Mouse (Mus musculus) intestine, embryonic 16.5 days (tissue): ENCODE measurements around the gene Ctla4. TPM values are rescaled to one million over a fixed set of nuclear protein-coding genes. Genes with fewer than 3 reads are reported as not detected.

Experiments
- ATAC-seq: fragments of 200-750 bp; cut with Nextera tagmentation; 2 replicates; pipeline ENCODE4 v1.8.0; 2017; ENCODE audit warnings: moderate TSS enrichment, moderate library complexity
- H3K27ac ChIP-seq: fragments of 300-500 bp; sonication (generic); 2 replicates; pipeline ENCODE4 v1.5.1; 2014; ENCODE audit warnings: mild to moderate bottlenecking, low read length
- H3K27me3 ChIP-seq: fragments of 300-500 bp; sonication (generic); replicated peaks from 2 replicates; pipeline ENCODE4 v1.6.1; 2014; ENCODE audit warnings: low read length, control low read depth, mixed read lengths; ENCODE audit not compliant: control insufficient read depth, insufficient read depth
- H3K36me3 ChIP-seq: fragments of 300-500 bp; sonication (generic); 2 replicates; pipeline ENCODE4 v1.6.1; 2014; ENCODE audit warnings: low read length, control low read depth; ENCODE audit not compliant: control insufficient read depth, insufficient read depth
- H3K4me1 ChIP-seq: fragments of 300-500 bp; sonication (generic); 2 replicates; pipeline ENCODE4 v1.6.1; 2014; ENCODE audit warnings: low read length, control low read depth, mixed read lengths; ENCODE audit not compliant: control insufficient read depth, insufficient read depth
- H3K4me2 ChIP-seq: fragments of 300-500 bp; sonication (generic); 2 replicates; pipeline ENCODE4 v1.6.1; 2014; ENCODE audit warnings: low read depth, low read length, control low read depth
- H3K4me3 ChIP-seq: fragments of 300-500 bp; sonication (generic); 2 replicates; pipeline ENCODE4 v1.5.1; 2014; ENCODE audit warnings: mild to moderate bottlenecking, low read length
- H3K9ac ChIP-seq: fragments of 300-500 bp; sonication (generic); 2 replicates; pipeline ENCODE4 v1.6.1; 2014; ENCODE audit warnings: low read depth, low read length
- H3K9me3 ChIP-seq: fragments of 300-500 bp; sonication (generic); 2 replicates; pipeline ENCODE4 v1.6.1; 2016; ENCODE audit warnings: low read length, control low read depth; ENCODE audit not compliant: control insufficient read depth
- WGBS: fragments of 180-500 bp; shearing (Covaris S2); extraction: QIAGEN DNeasy Blood & Tissue Kit; methylation state at CpG from one replicate; pipeline ENCODE4 v1.1.7; 2014; 5-methylcytosine and 5-hydroxymethylcytosine counted together
- polyA plus RNA-seq: library from polyadenylated mRNA; unstranded; fragments of >200 nt; fragmentation: Nextera tagmentation; extraction: Ambion mirVana; gene quantifications from 2 replicates; pipeline ENCODE4 v1.2.1, GENCODE M21; 2015

Ctla4 gene
- not detected in 2 replicates for polyA plus RNA-seq

DNA sequence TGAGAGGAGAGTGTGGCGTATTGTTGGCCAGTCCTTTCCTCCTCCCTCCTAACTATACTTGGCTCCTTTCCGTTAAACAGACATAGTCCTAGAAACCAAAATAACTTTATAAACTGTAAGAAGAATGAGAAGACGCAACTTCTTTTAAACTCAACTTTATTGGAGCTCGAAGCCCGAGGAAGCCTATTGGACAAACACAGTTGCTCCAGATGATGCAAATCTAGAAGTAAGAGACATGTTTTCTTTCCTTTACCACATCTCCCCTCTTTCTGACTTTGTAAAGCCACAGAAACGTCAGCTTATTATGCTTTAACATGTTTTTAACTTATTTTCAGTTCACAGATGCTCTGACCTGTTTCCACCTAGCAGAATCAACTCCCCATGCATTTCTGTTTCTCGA, at the start of gene Ctla4:
Gene Ctla4, plus strand, starts transcription at position 20 of the 400 bp plus-strand sequence.
- no peak within 1 kb of the TSS for H3K4me2 ChIP-seq
- 88% methylated on average over 7 of the region's 7 CpGs for WGBS
- H3K4me3 ChIP-seq: no peak within 1 kb of the TSS
- H3K27ac ChIP-seq: no peak within 1 kb of the TSS
- no peaks in the 10 kb centered on the region for H3K36me3 ChIP-seq
- H3K9ac ChIP-seq: no peak within 1 kb of the TSS
- H3K9me3 ChIP-seq: no peaks in the 10 kb centered on the region
- H3K4me1 ChIP-seq: no peaks in the 10 kb centered on the region
- no peaks in the 10 kb centered on the region for H3K27me3 ChIP-seq
- ATAC-seq: no peak

DNA sequence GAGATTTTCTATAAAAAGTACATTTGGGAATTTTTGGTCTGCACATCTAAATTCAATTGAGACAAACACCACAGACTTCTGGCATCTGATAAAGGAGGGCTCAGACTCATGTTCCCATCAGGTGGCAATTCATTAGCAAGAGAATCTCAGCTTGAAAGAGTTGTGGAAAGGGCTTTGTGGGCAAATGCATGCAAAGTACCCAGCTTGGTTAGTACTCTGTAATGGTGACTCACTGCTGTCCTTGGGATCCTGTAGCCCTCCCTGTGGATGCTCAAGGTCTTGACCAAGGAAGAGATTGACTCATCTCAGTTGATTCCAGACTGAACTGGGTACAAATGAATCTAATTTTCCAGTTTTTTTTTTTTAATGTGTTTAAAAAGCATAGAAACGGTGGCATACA, 47.6 kb upstream of the Ctla4 start:
- H3K4me2 ChIP-seq: no peak overlapping the region
- H3K36me3 ChIP-seq: no peaks in the 10 kb centered on the region
- ATAC-seq: no peak
- no peak overlapping the region for H3K4me3 ChIP-seq
- H3K27me3 ChIP-seq: no peaks in the 10 kb centered on the region
- no peaks in the 10 kb centered on the region for H3K4me1 ChIP-seq
- H3K9me3 ChIP-seq: no peaks in the 10 kb centered on the region
- H3K27ac ChIP-seq: no peak overlapping the region
- no peak overlapping the region for H3K9ac ChIP-seq
- WGBS: 87% methylated on average over 1 of the region's 1 CpGs

DNA sequence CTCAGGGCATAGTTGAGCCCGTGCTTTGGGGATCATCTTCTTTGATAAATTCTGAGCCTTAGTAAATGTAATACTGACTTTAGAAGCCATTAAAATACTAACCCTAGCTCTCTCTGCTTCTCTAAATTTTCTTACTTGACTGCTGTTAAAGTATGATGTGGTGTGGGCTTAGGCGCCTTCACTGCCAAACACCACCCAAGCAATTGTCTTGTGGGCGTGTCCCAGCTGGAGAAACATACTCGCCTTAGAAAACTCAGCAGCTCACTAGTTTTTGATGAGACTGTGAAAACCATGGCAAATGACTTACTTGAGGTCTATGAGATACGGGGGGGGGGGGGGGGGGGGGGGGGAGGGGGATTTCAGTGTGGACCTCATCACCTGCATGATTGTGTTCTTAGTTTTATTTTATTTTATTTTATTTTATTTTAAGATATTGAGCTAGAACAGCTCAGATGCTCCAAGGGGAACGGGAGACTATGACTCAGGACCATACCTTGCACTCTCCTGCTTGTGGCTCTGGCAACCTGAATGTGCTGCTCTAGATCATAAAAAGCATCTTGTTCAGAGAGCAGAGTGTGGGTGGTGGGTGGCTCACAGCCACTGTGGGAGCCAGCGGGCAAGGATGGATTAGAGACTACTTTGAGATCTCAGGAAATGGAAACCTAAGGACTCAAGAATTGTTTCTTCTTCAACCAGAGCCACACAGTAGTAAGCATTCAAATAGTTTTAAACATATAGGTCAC, 41.3 kb upstream of the Ctla4 start:
- H3K4me1 ChIP-seq: no peaks in the 10 kb centered on the region
- 89% methylated on average over 7 of the region's 7 CpGs for WGBS
- no peak for ATAC-seq
- no peaks in the 10 kb centered on the region for H3K27me3 ChIP-seq
- no peaks in the 10 kb centered on the region for H3K9me3 ChIP-seq
- no peaks in the 10 kb centered on the region for H3K36me3 ChIP-seq
- no peak overlapping the region for H3K4me3 ChIP-seq
- no peak overlapping the region for H3K4me2 ChIP-seq
- no peak overlapping the region for H3K9ac ChIP-seq
- H3K27ac ChIP-seq: no peak overlapping the region

DNA sequence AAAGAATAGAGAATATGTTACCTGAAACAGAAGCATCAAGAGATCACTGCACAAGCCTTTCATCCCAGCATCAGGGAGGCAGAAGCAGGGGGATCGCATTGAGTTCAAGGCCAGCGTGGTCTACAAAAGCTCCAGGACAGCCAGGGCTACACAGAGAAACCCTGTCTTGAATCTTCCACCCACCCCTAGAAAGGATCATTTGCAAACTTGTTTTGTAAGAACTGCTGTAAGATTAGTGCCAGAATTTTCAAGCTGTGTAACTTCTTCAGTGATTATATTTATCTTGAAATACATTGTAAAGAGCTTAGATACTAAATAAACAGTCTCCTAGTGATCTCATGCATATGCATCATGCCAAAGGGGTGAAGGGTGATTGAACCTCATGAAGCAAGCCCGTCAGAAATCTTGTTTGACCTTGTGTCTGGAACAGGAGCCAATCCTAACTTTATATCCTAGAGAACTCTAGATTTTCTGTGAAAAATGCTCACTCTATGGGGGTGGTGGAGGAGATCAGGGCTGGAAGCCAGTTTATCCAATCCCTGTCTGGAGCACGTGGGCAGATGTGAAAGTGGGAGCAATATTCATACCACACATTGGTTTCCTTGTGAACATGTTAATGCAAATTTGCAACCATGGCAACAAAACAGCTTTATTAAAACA, 40.1 kb upstream of the Ctla4 start:
- H3K4me2 ChIP-seq: no peak overlapping the region
- no peak overlapping the region for H3K9ac ChIP-seq
- no peaks in the 10 kb centered on the region for H3K4me1 ChIP-seq
- no peak overlapping the region for H3K4me3 ChIP-seq
- H3K27ac ChIP-seq: no peak overlapping the region; the same call in 1 of the 2 replicates
- whole genome bisulfite sequencing: 57% methylated on average over 4 of the region's 4 CpGs
- H3K9me3 ChIP-seq: no peaks in the 10 kb centered on the region
- no peaks in the 10 kb centered on the region for H3K27me3 ChIP-seq
- H3K36me3 ChIP-seq: no peaks in the 10 kb centered on the region
- peak; percentile 23; the same call in 1 of the 2 replicates for ATAC-seq

DNA sequence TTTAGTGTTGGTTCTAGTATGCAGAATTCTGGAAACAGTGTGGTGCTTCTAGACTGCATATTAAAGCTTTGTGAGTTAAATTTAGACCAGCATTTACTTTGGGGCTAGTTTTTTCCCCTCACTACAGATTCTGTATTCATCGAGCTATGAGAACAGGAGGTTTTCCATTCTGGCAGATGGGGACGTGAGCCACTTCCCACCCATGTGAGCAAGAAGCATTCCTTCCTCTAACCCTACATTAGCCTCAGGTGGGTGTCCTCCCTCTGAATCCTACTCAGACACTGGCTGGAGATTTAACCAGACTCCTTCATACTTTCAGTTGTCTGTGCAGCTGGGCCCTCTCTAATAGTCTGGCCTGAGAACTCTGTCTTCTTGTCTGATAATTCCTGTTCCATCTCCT, 37.7 kb upstream of the Ctla4 start:
- H3K27ac ChIP-seq: no peak overlapping the region
- no peaks in the 10 kb centered on the region; the same call in 1 of the 2 replicates for H3K4me1 ChIP-seq
- no peak overlapping the region for H3K4me2 ChIP-seq
- ATAC-seq: no peak
- no peak overlapping the region for H3K4me3 ChIP-seq
- no peaks in the 10 kb centered on the region for H3K36me3 ChIP-seq
- no peaks in the 10 kb centered on the region for H3K9me3 ChIP-seq
- H3K27me3 ChIP-seq: no peaks in the 10 kb centered on the region
- H3K9ac ChIP-seq: no peak overlapping the region
- 89% methylated on average over 2 of the region's 2 CpGs for WGBS

DNA sequence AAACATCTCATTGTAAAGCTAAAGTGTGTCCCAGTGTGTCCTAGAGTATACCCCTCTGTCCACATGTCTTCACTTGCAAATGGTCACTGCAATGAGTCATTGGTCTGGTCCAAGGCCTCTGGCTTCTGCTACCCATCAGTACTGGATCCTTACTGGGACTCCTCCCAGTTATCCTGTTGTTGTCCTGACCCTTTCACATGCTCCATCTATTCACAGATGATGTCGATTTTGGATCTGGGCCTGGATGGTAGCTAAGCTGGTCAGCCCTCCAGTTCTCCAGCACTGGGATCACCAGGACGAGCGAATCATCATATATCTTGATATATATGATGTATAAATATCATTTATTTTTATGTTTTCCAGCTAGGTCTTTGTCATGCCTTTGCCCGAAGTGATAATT, 37.0 kb upstream of the Ctla4 start:
- Histone ChIP-seq H3K4me1 (no peaks in the 10 kb centered on the region; the same call in 1 of the 2 replicates), H3K27me3 (no peaks in the 10 kb centered on the region), H3K27ac (no peak overlapping the region), H3K9me3 (no peaks in the 10 kb centered on the region), H3K36me3 (no peaks in the 10 kb centered on the region), H3K9ac (no peak overlapping the region), H3K4me2 (no peak overlapping the region), H3K4me3 (no peak overlapping the region)
- no peak for ATAC-seq
- 88% methylated on average over 4 of the region's 4 CpGs for WGBS

DNA sequence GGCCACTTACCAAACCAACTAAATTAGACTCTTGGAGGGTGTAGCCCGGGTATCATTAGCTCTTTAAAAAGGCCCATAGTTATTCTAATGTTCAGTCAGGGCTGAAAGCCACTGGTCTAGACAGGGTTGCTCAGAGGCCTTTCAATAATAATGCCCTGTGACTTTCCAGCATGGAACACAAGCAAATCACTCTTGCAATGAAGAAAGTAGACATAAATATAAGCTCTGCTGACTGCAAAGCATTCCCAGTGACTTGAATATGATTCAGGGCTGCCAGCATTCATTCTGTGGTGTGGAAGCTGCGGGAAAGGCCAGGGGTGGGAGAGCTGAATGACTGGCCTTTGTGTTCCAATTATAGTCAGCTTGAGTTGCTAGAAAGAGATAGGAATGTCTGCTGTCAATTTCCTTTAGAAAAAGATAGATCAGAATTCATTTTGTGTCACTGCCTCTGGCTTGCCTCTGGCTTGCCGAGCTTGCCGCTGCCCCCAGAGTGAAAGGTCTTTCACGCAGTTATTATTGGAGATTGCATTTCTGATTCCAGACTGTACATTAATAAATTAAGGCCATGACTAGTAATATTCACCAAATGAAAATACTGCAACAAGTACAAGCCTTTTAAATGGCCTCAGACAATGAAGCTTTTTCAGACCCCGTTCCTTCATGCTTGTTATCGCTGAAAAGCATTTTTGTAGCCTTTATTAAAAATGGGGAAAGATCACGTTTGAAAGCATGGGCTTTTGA, 35.6 kb upstream of the Ctla4 start:
- H3K4me1 ChIP-seq: no peaks in the 10 kb centered on the region; the same call in 1 of the 2 replicates
- H3K4me3 ChIP-seq: no peak overlapping the region
- no peak overlapping the region for H3K4me2 ChIP-seq
- H3K27me3 ChIP-seq: no peaks in the 10 kb centered on the region
- no peak overlapping the region for H3K9ac ChIP-seq
- H3K27ac ChIP-seq: no peak overlapping the region
- WGBS: 73% methylated on average over 8 of the region's 8 CpGs
- H3K36me3 ChIP-seq: no peaks in the 10 kb centered on the region
- no peaks in the 10 kb centered on the region for H3K9me3 ChIP-seq
- ATAC-seq: no peak

DNA sequence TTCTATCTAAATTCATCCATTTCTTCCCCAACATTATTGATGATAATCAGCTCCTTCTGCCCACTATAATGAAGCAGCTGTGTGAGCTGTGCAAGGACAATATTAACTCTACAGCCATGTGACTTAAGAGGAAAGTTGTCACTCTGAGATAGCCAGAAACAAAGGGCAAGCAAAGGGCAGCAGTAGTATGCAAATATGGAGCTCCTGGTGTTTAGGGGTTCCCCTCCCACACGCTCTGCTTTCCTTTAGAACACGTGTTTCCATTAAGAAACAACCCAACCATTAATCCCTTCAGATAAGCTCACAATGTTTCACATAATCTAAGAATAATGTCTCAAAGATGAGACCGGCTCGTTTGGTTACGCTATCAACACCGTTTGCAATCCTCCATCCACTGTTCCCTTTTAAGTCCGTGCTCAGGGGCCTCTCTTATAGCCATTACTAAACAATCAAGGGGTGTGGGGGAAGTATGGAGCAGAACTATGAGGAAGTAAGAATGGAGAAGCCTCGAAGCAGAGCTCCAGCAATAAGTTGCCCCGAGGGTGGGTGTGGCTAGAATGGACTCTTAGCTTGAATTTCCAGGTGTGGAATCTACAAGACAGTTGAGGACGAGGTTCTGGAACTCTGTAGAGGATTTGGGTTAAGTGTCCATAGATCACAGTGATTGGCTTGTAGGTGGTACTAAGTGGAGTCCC, 34.6 kb upstream of the Ctla4 start:
- H3K27ac ChIP-seq: peak overlapping the region; percentile 43
- H3K9ac ChIP-seq: no peak overlapping the region
- H3K9me3 ChIP-seq: no peaks in the 10 kb centered on the region
- no peaks in the 10 kb centered on the region; the same call in 1 of the 2 replicates for H3K4me1 ChIP-seq
- ATAC-seq: peak; percentile 95
- no peaks in the 10 kb centered on the region for H3K27me3 ChIP-seq
- WGBS: 46% methylated on average over 10 of the region's 10 CpGs
- no peak overlapping the region for H3K4me2 ChIP-seq
- no peak overlapping the region for H3K4me3 ChIP-seq
- H3K36me3 ChIP-seq: no peaks in the 10 kb centered on the region

DNA sequence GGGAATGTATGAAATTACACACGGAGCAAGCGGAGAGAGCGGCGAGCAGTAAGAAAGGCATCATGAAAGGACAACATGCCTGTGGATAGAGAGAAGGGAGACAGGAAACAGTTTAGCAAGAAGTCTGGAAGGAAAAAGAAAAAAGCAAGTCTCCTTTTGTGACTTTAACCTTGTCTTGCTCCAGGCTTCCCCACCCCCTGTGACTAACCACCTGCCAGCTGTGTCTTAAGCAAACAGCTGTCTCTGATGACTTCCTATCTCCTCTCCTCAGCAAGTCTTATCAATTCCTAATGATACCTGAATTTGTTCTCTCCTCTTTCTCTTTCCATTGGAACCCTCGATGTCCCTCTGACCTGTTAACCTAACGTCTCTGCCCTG, 34.0 kb upstream of the Ctla4 start:
- no peaks in the 10 kb centered on the region for H3K36me3 ChIP-seq
- H3K9ac ChIP-seq: no peak overlapping the region
- peak overlapping the region; percentile 43 for H3K27ac ChIP-seq
- no peaks in the 10 kb centered on the region for H3K9me3 ChIP-seq
- WGBS: 73% methylated on average over 6 of the region's 6 CpGs
- H3K4me2 ChIP-seq: no peak overlapping the region
- ATAC-seq: peak; percentile 63
- no peak overlapping the region for H3K4me3 ChIP-seq
- peaks cover under 1% of the 10 kb centered on the region; the same call in 1 of the 2 replicates for H3K4me1 ChIP-seq
- H3K27me3 ChIP-seq: no peaks in the 10 kb centered on the region
